Mouse (Mus musculus) kidney, postnatal 36 days (tissue): ENCODE results near the gene Mslnl.
A peak's percentile ranks its signal among the peaks of the same experiment; 100 is the strongest.

ENCODE experiments used
- DNase-seq, 2 experiments: peaks; one replicate each; pipeline ENCODE4 v3.0.0; 2021 to 2022; ENCODE audit warnings: mixed read lengths in 2 of 2

Gene Mslnl

GRCm38 (mm10) chr17:25748238-25748637 lies 12.4 kb downstream of the Mslnl start:
- DNase-seq, result no peak

GRCm38 (mm10) chr17:25749314-25749713 lies 13.5 kb downstream of the Mslnl start:
- DNase-seq, result no peak

GRCm38 (mm10) chr17:25751446-25751845 lies 15.6 kb downstream of the Mslnl start:
- peak; percentile 30 to 66 for DNase-seq

GRCm38 (mm10) chr17:25754241-25754640 lies 18.4 kb downstream of the Mslnl start, which contains the start of gene Msln:
Msln (minus strand) TSS chr17:25754378.
- no peak for DNase-seq

GRCm38 (mm10) chr17:25755086-25755485 lies 19.2 kb downstream of the Mslnl start:
- DNase-seq, result no peak

GRCm38 (mm10) chr17:25755627-25756377 lies 20.0 kb downstream of the Mslnl start:
- no peak for DNase-seq

GRCm38 (mm10) chr17:25756378-25757242 lies 20.8 kb downstream of the Mslnl start:
- DNase-seq, result no peak

- DNase-seq, result no peak
Observed at GRCm38 (mm10) chr17:25757691-25758090, 21.8 kb downstream of the Mslnl start.

GRCm38 (mm10) chr17:25760148-25760547 lies 24.3 kb downstream of the Mslnl start:
- no peak for DNase-seq

- no peak for DNase-seq
Observed at GRCm38 (mm10) chr17:25761561-25761970, 25.7 kb downstream of the Mslnl start.

GRCm38 (mm10) chr17:25762591-25762990 lies 26.7 kb downstream of the Mslnl start:
- no peak for DNase-seq

GRCm38 (mm10) chr17:25765886-25766285 lies 30.0 kb downstream of the Mslnl start:
- no peak for DNase-seq

GRCm38 (mm10) chr17:25769331-25769730 lies 33.5 kb downstream of the Mslnl start:
- no peak for DNase-seq

GRCm38 (mm10) chr17:25773549-25774120 lies 37.8 kb downstream of the Mslnl start, which contains the start of gene Narfl:
Narfl (plus strand) TSS chr17:25773776.
- peak; percentile 97 to 99 for DNase-seq

GRCm38 (mm10) chr17:25775318-25776062 lies 39.6 kb downstream of the Mslnl start:
- DNase-seq, result peak; percentile 53 to 67

- DNase-seq, result no peak
Observed at GRCm38 (mm10) chr17:25777948-25778347, 42.1 kb downstream of the Mslnl start.

GRCm38 (mm10) chr17:25781339-25781738 lies 45.5 kb downstream of the Mslnl start:
- no peak for DNase-seq

- peak; percentile 33 to 68 for DNase-seq
Observed at GRCm38 (mm10) chr17:25783086-25783485, 47.2 kb downstream of the Mslnl start.

GRCm38 (mm10) chr17:25783861-25784574 lies 48.2 kb downstream of the Mslnl start:
- no peak for DNase-seq

GRCm38 (mm10) chr17:25785281-25785745 lies 49.5 kb downstream of the Mslnl start, which contains the start of gene Haghl:
Haghl (minus strand) TSS chr17:25785673.
- DNase-seq, result peak; percentile 97 to 99

- no peak for DNase-seq
Observed at GRCm38 (mm10) chr17:25786280-25786679, 50.4 kb downstream of the Mslnl start, which contains the start of gene Ccdc78. Ccdc78 (plus strand) TSS chr17:25786580.
